Mouse (Mus musculus) megakaryocyte, embryonic 14.5 days (primary cell): Measurements from ENCODE around the gene Efcab7.

ENCODE experiments used
- FLI1 ChIP-seq: IDR thresholded peaks from 2 replicates; pipeline ENCODE4 v1.6.1; 2012; ENCODE audit warnings: low read length, inconsistent platforms, mixed read lengths
- GATA1 ChIP-seq: IDR thresholded peaks from 3 replicates; pipeline ENCODE4 v1.6.1; 2012; ENCODE audit warnings: mixed read lengths, low read length, inconsistent platforms, borderline replicate concordance

- TF ChIP-seq GATA1 (no peak), FLI1 (no peak)
Observed at GRCm38 (mm10) chr4:99944606-99945005, 115.6 kb downstream of the Efcab7 start.
